Mouse (Mus musculus) natural killer cell, adult 2 months (primary cell): ENCODE data around the gene Pcdh15.

Source experiments
- DNase-seq, 2 experiments: peaks; one replicate each; pipeline ENCODE4 v3.0.0; 2022; ENCODE audit warnings: low spot score in 2 of 2

Gene Pcdh15

GRCm38 (mm10) chr10:73098966-73099845 lies at the start of gene Pcdh15:
Gene Pcdh15, plus strand, starts transcription at chr10:73099342.
- no peak for DNase-seq

DNA sequence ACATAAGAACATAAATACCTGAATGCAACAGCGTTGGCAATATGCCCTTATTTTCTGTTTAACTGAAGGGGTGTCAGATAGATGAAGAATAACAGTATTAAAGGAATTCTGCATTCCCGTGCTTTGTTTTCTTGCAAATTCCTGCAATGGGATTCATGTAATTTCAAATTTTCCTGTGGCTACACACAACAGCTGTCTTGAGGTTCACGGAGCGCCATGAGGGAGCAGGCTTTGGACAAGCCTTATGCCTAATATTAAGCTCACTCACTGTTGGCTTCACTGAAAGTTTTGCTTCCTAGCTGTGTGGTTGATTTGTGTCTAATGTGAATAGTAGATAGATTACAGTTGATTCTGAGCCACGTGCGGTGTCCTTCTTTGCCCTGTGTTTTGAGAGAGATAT lies 47.1 kb upstream of the Pcdh15 start:
- no peak for DNase-seq

GRCm38 (mm10) chr10:73059726-73060230 lies 39.4 kb upstream of the Pcdh15 start:
- DNase-seq = no peak

GRCm38 (mm10) chr10:73086703-73087102 lies 12.4 kb upstream of the Pcdh15 start:
- no peak for DNase-seq

DNA sequence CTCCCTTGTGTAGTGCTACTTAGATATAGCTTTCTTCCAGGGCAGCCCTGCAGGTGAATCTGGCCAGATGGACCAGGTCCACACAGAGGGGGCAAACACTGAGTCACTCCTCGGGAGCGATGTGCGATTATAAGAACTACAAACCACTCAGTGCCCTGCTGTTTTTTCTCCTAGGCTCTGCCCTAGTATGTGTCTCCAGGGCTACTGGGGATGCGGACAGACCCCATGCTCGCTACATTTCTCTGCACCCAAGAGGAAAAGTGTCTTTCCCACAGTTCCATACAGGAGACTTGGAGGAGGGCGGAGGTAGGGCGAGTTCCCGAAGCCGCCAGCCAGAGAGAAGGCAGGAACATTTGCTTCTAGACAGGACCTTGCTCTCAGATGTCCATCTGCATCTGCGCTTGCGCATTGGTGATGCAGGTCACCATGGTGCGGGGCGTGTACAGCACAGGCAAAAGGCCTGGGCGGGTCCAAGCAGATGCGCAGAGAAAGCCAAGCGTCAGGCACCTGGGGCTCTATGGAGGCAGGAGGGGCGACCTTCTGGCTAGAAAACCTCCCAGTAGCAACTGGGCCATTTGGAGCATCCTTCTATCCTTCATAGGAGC lies 2.5 kb upstream of the Pcdh15 start:
- no peak for DNase-seq

DNA sequence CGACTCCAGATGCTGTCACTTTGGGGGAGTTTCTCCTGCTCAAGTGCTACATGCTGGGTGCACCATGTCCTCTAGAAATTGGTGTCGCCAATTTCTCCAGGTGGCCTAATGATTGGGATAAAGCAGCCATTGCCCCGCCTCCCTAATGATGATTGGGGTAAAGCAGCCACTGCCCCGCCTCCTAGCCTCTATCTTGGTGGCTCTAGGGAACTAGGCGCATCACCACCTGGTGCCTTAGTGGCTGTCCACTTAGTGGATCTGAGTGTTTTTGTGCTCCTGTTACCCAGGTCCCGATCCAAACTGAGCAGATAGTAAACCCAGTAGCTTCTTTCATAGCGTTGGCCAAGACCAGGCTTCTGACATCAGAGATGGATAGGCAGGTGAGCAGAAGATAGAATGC lies 2.0 kb upstream of the Pcdh15 start:
- DNase-seq = no peak

- no peak for DNase-seq
Measured at GRCm38 (mm10) chr10:73097979-73098378, 1.2 kb upstream of the Pcdh15 start.

GRCm38 (mm10) chr10:73099846-73100241 lies 702 bp downstream of the Pcdh15 start:
- no peak for DNase-seq

GRCm38 (mm10) chr10:73103383-73103994 lies 4.3 kb downstream of the Pcdh15 start:
- DNase-seq = no peak

- no peak for DNase-seq
Measured at GRCm38 (mm10) chr10:73105893-73106292, 6.8 kb downstream of the Pcdh15 start.

GRCm38 (mm10) chr10:73137985-73138384 lies 38.8 kb downstream of the Pcdh15 start:
- DNase-seq = no peak

GRCm38 (mm10) chr10:73147543-73147942 lies 48.4 kb downstream of the Pcdh15 start:
- no peak for DNase-seq

DNA sequence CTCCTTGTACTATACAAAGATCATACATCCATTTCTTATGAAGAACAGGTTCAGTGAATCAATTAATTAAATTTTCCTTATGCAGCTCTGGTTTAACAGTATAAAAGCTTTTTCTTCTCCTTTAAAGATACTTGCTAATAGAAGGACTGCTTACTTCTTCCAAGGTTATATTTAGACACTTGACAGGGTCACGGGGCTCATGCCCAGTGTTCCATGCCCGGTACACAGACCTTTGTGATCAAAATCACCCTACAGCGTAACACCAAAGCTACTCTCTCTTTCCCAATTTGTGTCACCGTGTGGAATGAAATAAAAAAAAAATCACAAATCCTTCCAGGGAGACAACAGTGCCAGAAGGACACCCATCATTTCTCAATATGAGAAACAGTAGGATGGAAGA lies 48.8 kb downstream of the Pcdh15 start:
- no peak for DNase-seq

- DNase-seq = no peak
Measured at GRCm38 (mm10) chr10:73154544-73154943, 55.4 kb downstream of the Pcdh15 start.

DNA sequence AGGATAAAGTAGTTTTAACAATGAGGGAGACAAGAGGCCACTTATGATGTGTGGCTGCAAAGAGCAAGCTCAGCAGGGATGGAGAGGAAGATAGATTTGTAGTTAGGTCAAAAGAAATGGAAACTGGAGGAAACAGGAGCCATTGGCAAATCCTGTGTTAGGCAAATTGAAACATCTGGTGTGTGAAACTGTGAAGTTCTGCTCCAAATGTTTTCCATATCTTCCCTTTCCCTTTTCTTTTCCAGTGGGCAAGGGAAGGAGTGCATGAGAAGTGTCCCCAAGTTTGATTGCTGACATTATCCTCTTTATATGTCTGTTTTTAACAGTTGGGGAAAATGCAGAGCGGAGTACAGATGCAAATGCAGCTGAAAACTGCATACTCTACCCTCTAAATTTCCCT lies 62.6 kb downstream of the Pcdh15 start:
- DNase-seq = no peak

- DNase-seq = no peak
Measured at GRCm38 (mm10) chr10:73216001-73216400, 116.9 kb downstream of the Pcdh15 start.

DNA sequence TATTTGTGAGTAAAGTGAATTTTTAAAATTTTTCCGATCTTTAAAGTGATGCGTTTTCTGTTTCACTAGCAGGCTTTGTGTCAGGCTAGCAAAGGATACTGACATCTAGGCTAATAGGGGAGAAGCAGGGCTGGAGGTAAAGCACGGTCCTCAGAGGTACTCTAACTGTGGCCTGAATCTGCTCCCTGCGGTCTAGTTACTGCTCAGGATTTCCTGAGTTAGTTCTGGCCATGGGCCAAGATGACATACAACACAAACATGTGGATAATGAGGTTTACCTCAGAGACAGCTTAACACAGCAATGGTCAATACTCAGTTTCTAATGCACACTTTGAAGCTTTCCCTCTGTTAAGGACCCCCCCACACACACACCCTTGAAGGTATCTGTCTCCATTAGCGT lies 143.2 kb downstream of the Pcdh15 start:
- DNase-seq = no peak

- no peak for DNase-seq
Measured at GRCm38 (mm10) chr10:73280438-73280837, 181.3 kb downstream of the Pcdh15 start.

GRCm38 (mm10) chr10:73296456-73296855 lies 197.3 kb downstream of the Pcdh15 start:
- DNase-seq = no peak

DNA sequence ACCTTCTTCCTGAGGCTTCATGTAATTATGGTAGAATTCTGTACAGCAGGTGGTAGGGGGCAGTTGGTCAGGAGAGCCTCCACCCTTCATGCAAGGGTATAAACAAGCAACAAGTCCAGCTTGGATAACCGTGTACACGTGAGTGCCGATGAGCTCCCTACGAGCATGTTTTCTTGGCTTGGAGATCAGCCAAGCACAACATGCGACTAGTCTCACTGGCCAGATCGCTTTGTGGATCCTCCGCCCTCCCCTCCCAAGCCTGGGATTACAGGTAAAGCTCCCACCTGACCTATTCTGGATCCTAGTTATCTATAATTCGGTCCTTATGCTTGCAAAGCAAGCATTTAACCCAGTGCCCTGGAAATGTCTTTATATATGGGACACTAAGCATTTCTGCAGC lies 202.8 kb downstream of the Pcdh15 start:
- no peak for DNase-seq

- no peak for DNase-seq
Measured at GRCm38 (mm10) chr10:73306677-73307076, 207.5 kb downstream of the Pcdh15 start.

DNA sequence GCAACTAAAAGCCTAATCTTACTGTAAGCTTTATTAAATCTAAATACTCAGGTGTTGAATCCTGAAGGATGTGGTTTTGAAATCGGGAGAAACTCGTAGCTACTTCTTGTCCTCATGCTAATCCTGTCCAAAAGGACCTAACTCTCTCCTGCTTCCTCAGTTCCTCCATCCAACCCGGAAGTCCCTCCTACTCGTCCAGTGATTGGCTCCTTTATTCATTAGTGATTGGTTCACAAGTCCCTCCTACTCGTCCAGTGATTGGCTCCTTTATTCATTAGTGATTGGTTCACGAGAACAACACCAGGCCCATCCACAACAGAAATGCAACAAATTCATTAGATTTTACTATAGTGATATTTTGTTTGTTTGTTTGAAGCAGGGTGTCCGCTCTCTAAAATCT lies 227.7 kb downstream of the Pcdh15 start:
- no peak for DNase-seq

DNA sequence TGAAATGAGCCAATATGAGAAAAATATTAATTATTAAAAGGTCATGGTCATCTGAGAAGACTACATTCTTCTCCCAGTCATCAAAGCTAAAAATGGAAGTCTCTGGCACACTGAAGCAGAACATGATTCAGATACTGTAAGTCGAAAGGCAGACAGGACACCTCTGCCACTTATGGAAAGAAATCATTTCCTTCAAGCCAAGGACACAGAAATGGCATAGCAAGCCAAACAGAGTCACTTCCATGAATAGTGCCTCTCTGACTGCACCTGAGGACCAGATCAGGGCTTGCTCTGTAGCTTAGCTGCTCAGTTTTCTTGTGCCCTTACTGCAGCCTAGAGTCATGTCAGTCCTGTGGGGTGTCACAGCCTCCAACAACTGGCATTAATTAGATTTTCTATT lies 234.3 kb downstream of the Pcdh15 start:
- no peak for DNase-seq
